Mouse (Mus musculus) lung, embryonic 14.5 days (tissue): ENCODE measurements around the gene Dpm1. TPM values are rescaled to one million over a fixed set of nuclear protein-coding genes. Genes with fewer than 3 reads are reported as not detected.

Source experiments
- ATAC-seq: fragments of 200-750 bp; cut with Nextera tagmentation; 2 replicates; pipeline ENCODE4 v1.8.0; 2017; ENCODE audit warnings: mild to moderate bottlenecking, moderate TSS enrichment, moderate library complexity; ENCODE audit not compliant: insufficient read depth
- DNase-seq: peaks from one replicate; pipeline ENCODE4 v3.0.0-alpha.2; 2015
- H3K27ac ChIP-seq: fragments of 300-500 bp; sonication (generic); 2 replicates; pipeline ENCODE4 v1.5.1; 2014; ENCODE audit warnings: low read depth, mild to moderate bottlenecking, moderate library complexity
- H3K27me3 ChIP-seq: fragments of 300-500 bp; sonication (generic); 2 replicates; pipeline ENCODE4 v1.6.1; 2014; ENCODE audit warnings: low read length, control low read depth; ENCODE audit not compliant: insufficient read depth
- H3K36me3 ChIP-seq: fragments of 300-500 bp; sonication (generic); 2 replicates; pipeline ENCODE4 v1.6.1; 2014; ENCODE audit warnings: control low read depth; ENCODE audit not compliant: insufficient read depth
- H3K4me1 ChIP-seq: fragments of 300-500 bp; sonication (generic); 2 replicates; pipeline ENCODE4 v1.6.1; 2014; ENCODE audit warnings: antibody characterized with exemption, control low read depth; ENCODE audit not compliant: insufficient read depth
- H3K4me2 ChIP-seq: fragments of 300-500 bp; sonication (generic); 2 replicates; pipeline ENCODE4 v1.6.1; 2014; ENCODE audit warnings: mild to moderate bottlenecking
- H3K4me3 ChIP-seq: fragments of 300-500 bp; sonication (generic); 2 replicates; pipeline ENCODE4 v1.5.1; 2014; ENCODE audit warnings: low read depth, low read length
- H3K9ac ChIP-seq: fragments of 300-500 bp; sonication (generic); 2 replicates; pipeline ENCODE4 v1.6.1; 2014
- H3K9me3 ChIP-seq: fragments of 300-500 bp; sonication (generic); 2 replicates; pipeline ENCODE4 v1.6.1; 2016; ENCODE audit warnings: low read depth, low read length, control low read depth
- CTCF ChIP-seq: IDR thresholded peaks from 2 replicates; pipeline ENCODE4 v1.5.1; 2016; ENCODE audit warnings: antibody characterized with exemption, low read depth
- WGBS: fragments of 180-500 bp; shearing (Covaris S2); extraction: QIAGEN DNeasy Blood & Tissue Kit; methylation state at CpG from one replicate; pipeline ENCODE4 v1.1.7; 2014; 5-methylcytosine and 5-hydroxymethylcytosine counted together
- microRNA-seq: library from miRNA; unstranded; fragments of <30 nt; microRNA quantifications from one replicate; pipeline ENCODE4, GENCODE M21; 2016; ENCODE audit warnings: borderline number of aligned reads
- polyA plus RNA-seq: library from polyadenylated mRNA; unstranded; fragments of >200 nt; fragmentation: Nextera tagmentation; extraction: Ambion mirVana; gene quantifications from 2 replicates; pipeline ENCODE4 v1.2.1, GENCODE M21; 2014

The Dpm1 gene
- polyA plus RNA-seq, 1 experiment from 2014 or later: 81.4 TPM

GRCm38 (mm10) chr2:168166750-168167460, 63.5 kb downstream of the Dpm1 start:
- Histone ChIP-seq H3K4me2 (0 out of 2 replicates have a peak overlapping the region, but pooled peaks have one; percentile 7), H3K4me3 (no peak overlapping the region), H3K9me3 (no peaks in the 10 kb centered on the region), H3K27ac (no peak overlapping the region), H3K36me3 (no peaks in the 10 kb centered on the region), H3K4me1 (peaks cover 27% of the 10 kb centered on the region), H3K9ac (no peak overlapping the region), H3K27me3 (no peaks in the 10 kb centered on the region)
- WGBS: 31% methylated on average over 21 of the region's 21 CpGs
- DNase-seq: peak; percentile 56
- TF ChIP-seq CTCF: no peak
- no peak for ATAC-seq

GRCm38 (mm10) chr2:168161978-168162377, 68.4 kb downstream of the Dpm1 start:
- DNase-seq (peak; percentile 57), ATAC-seq (peak; percentile 18; the same call in 1 of the 2 replicates)
- H3K4me2 ChIP-seq: peak overlapping the region; percentile 62
- H3K27me3 ChIP-seq: no peaks in the 10 kb centered on the region
- peaks cover 6% of the 10 kb centered on the region for H3K4me1 ChIP-seq
- TF ChIP-seq CTCF: no peak
- H3K9ac ChIP-seq: peak overlapping the region; percentile 51
- 9% methylated on average over 14 of the region's 14 CpGs for WGBS
- peak overlapping the region; percentile 93 for H3K27ac ChIP-seq
- H3K36me3 ChIP-seq: no peaks in the 10 kb centered on the region
- H3K9me3 ChIP-seq: no peaks in the 10 kb centered on the region
- peak overlapping the region; percentile 28 for H3K4me3 ChIP-seq

GRCm38 (mm10) chr2:168161514-168161971, 68.8 kb downstream of the Dpm1 start:
- DNase-seq (peak; percentile 53), ATAC-seq (peak; percentile 52; the same call in 1 of the 2 replicates)
- no peaks in the 10 kb centered on the region for H3K9me3 ChIP-seq
- H3K36me3 ChIP-seq: no peaks in the 10 kb centered on the region
- peak overlapping the region; percentile 62 for H3K4me2 ChIP-seq
- H3K4me3 ChIP-seq: peak overlapping the region; percentile 28
- WGBS: 5% methylated on average over 11 of the region's 11 CpGs
- H3K27me3 ChIP-seq: no peaks in the 10 kb centered on the region
- H3K27ac ChIP-seq: peak overlapping the region; percentile 93
- H3K9ac ChIP-seq: peak overlapping the region; percentile 51
- TF ChIP-seq CTCF: no peak
- peaks cover 6% of the 10 kb centered on the region for H3K4me1 ChIP-seq

DNA sequence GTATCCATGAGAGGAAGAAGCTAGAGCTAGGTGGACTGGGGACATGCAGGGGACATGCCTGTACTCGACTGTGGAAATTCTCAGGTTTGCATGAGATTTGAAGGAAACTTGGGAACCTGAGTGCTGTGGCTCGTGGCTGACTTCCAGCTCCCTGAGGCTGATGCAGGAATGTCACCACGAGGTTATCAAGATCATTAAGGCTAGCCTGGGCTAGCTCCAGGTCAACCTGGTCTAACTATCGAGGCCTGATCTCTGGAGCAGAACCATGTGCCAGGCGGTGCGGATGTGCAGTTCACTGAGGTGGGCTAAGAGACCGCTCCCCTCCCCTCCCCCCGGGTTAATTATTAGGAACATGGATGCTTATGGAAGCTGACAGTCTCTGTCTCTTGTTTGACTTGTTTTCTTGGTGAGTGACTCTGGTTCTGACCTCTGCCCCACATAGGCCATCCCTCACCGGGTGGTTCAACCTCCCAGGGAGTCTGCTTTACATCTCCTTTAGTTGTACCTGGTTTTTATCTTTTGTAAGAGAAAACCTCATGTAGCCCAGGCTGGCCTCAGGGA, 69.9 kb downstream of the Dpm1 start:
- Histone ChIP-seq H3K36me3 (no peaks in the 10 kb centered on the region), H3K4me3 (no peak overlapping the region), H3K9me3 (no peaks in the 10 kb centered on the region), H3K27me3 (no peaks in the 10 kb centered on the region), H3K4me2 (no peak overlapping the region), H3K9ac (no peak overlapping the region), H3K4me1 (peaks cover 6% of the 10 kb centered on the region), H3K27ac (no peak overlapping the region)
- WGBS: 77% methylated on average over 9 of the region's 9 CpGs
- ATAC-seq (no peak), DNase-seq (no peak)
- no peak for TF ChIP-seq CTCF

Small RNA genes lying within 50 kb of the gene (microRNA-seq; reads per million reads assigned to microRNA genes)
- gene Gm24561: not detected

Other genes with a start within 250 kb of the Dpm1 start
- gene Ripor3, start 220.0 kb downstream of the Dpm1 start, polyA plus RNA-seq: 2.0 and 2.2 TPM in 2 replicates
- gene Pard6b, start 149.6 kb downstream of the Dpm1 start, polyA plus RNA-seq: 14.0 and 14.1 TPM in 2 replicates
- 12.4 and 16.2 TPM in 2 replicates for gene Adnp, start 23.5 kb downstream of the Dpm1 start, polyA plus RNA-seq
- gene Gm20716, start 227 bp downstream of the Dpm1 start, polyA plus RNA-seq: 23.1 and 24.7 TPM in 2 replicates
- 7.7 and 10.0 TPM in 2 replicates for gene Mocs3, start within 50 bp of the Dpm1 start, polyA plus RNA-seq
- 0.14 and 0.83 TPM in 2 replicates for gene Kcng1, start 51.1 kb upstream of the Dpm1 start, polyA plus RNA-seq